Mouse (Mus musculus): ENCODE measurements around the gene Sox6. TPM values are rescaled to one million over a fixed set of nuclear protein-coding genes. Genes with fewer than 3 reads are reported as not detected.

Gene Sox6
- polyA plus RNA-seq, 1 experiment, result not detected

DNA sequence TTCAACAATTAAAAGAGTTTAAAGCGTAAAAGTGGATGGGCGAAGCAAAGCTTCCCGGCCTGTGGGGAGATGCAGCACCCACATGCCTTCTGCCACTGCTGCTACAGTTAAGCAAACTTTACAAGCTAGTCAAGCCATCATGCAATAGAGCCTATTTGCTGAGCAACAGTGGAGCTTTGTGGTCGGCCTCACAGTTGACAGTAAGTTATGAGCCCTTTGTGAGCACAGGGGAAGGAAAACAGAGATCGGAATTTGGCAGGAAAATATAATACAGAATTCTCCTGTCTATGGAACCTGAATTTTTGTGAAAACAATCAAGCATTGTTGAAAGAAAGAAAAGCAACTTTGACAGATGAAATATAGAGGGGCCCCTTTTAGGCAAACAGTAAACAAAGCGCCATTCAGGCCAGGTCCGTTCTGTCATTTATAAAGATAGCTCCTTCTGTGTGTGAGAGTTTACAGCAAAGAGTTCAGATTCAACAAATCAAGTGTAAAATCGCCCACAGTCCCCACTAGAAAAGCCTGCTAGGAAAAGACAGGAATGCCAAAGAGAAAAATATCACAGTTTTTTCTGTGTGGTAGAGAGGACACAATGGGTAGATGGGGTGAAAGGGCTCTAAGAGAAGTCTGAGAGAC, 213.9 kb downstream of the Sox6 start:
- TF ChIP-seq CTCF (IDR thresholded peaks at IDR 0.05; ENCODE audit: low read depth, low read length) (no peak), POLR2A (IDR thresholded peaks at IDR 0.05; ENCODE audit: borderline replicate concordance, low read depth, low read length) (no peak)
- Histone ChIP-seq H3K27ac (ENCODE audit: insufficient read depth, low read depth, low read length) (no peak overlapping the region), H3K4me3 (ENCODE audit: insufficient read depth, low read length) (no peak overlapping the region), H3K4me1 (ENCODE audit: control insufficient read depth, insufficient read depth, low read length) (no peaks in the 10 kb centered on the region)

DNA sequence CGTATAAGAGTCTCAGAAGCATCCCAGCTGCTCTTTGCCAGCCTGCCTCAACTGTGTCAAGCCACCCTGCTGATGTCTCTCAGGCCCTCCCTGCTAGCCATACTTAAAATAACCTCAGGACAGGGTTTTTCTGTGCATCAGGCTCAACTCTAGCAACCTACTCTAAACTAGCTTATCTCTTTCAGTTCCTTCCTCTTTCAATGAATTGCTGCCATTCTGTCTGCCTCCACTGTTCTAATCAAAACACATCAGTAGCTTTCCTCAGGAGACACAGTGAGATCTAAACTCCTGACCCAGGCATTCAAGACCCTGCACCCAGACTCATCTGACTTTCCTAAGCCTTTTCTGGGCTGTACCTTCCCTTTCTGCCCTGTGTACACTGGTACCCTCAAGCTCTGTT, 219.5 kb downstream of the Sox6 start:
- H3K4me1 ChIP-seq (ENCODE audit: control insufficient read depth, insufficient read depth, low read length), result no peaks in the 10 kb centered on the region
- H3K27ac ChIP-seq (ENCODE audit: insufficient read depth, low read depth, low read length), result no peak overlapping the region
- H3K4me3 ChIP-seq (ENCODE audit: insufficient read depth, low read length), result no peak overlapping the region
- TF ChIP-seq POLR2A (IDR thresholded peaks at IDR 0.05; ENCODE audit: borderline replicate concordance, low read depth, low read length), result no peak
- TF ChIP-seq CTCF (IDR thresholded peaks at IDR 0.05; ENCODE audit: low read depth, low read length), result no peak

DNA sequence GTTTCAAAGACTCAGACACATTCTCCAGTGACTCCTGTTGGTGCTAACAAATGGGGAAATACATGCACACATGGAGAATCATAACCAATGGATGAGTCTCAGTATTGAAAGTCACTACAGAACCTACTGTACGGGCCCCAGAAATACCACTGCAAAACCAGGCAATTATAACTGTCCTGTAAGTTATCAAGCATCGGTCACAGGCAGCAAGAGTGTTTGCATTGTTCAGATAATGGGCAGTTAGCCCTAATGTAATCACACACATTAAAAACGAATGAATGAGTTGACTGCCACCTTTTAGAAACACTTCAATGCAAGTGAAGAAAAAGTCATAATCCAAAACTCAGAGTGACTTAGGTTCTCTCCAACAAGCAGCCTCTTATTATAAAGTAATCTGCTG, 235.3 kb downstream of the Sox6 start:
- H3K27ac ChIP-seq (ENCODE audit: insufficient read depth, low read depth, low read length), result no peak overlapping the region
- no peaks in the 10 kb centered on the region for H3K4me1 ChIP-seq (ENCODE audit: control insufficient read depth, insufficient read depth, low read length)
- no peak overlapping the region for H3K4me3 ChIP-seq (ENCODE audit: insufficient read depth, low read length)
- TF ChIP-seq CTCF (IDR thresholded peaks at IDR 0.05; ENCODE audit: low read depth, low read length), result no peak
- TF ChIP-seq POLR2A (IDR thresholded peaks at IDR 0.05; ENCODE audit: borderline replicate concordance, low read depth, low read length), result no peak

DNA sequence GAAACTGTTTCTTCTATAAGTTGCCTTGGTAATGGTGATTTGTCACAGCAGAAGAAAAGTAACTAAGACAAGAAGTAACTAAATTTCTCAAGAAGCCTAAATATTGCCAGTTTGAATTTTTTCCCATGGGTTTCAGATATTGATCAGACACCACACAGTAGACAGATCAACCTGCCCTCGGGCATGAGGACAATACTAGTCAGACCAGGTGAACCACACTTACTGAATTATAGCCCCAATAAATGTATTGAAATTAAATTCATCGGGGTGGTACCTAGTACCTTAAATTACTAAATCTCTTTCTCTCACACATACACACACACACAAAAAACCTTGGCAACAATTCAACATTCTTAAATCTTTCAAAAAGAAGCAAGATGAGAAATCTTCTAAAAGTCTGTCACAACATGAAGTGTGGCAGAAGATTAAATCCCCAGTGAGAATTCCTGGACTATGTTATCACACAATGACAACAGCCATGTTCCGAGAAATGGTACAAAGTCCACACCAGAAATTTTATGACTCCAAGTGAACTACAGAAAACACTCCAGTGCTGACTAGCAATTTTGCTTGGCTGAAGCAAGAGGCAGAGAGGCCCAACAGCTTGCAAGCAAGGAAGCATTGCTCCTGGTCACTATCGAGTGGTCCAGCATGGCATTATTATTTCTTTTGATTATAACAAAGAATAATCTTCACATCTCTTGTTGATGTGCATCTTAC, 244.3 kb downstream of the Sox6 start:
- no peak overlapping the region for H3K4me3 ChIP-seq (ENCODE audit: insufficient read depth, low read length)
- H3K4me1 ChIP-seq (ENCODE audit: control insufficient read depth, insufficient read depth, low read length), result no peaks in the 10 kb centered on the region
- TF ChIP-seq CTCF (IDR thresholded peaks at IDR 0.05; ENCODE audit: low read depth, low read length) (no peak), POLR2A (IDR thresholded peaks at IDR 0.05; ENCODE audit: borderline replicate concordance, low read depth, low read length) (no peak)
- H3K27ac ChIP-seq (ENCODE audit: insufficient read depth, low read depth, low read length), result no peak overlapping the region

DNA sequence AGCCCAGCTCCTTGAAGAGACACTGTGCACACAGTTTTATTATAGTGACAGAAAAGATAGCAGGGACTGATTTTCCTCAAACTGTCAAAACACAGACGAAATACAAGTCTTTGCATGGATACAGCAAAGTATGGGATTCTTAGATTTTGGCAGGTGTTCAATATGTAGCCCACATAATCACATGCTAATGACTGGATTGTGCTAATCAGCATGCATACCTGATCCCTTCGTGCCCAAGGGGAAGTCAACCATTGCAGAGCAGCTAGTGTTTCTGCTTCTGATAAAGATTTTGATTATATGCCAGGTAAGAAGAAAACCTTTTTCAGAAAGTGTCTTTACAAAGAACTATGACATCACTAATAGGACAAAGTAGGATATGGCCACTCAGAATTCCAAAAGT, 245.8 kb downstream of the Sox6 start:
- Histone ChIP-seq H3K4me3 (ENCODE audit: insufficient read depth, low read length) (no peak overlapping the region), H3K4me1 (ENCODE audit: control insufficient read depth, insufficient read depth, low read length) (no peaks in the 10 kb centered on the region), H3K27ac (ENCODE audit: insufficient read depth, low read depth, low read length) (no peak overlapping the region)
- TF ChIP-seq CTCF (IDR thresholded peaks at IDR 0.05; ENCODE audit: low read depth, low read length), result no peak
- TF ChIP-seq POLR2A (IDR thresholded peaks at IDR 0.05; ENCODE audit: borderline replicate concordance, low read depth, low read length), result no peak

DNA sequence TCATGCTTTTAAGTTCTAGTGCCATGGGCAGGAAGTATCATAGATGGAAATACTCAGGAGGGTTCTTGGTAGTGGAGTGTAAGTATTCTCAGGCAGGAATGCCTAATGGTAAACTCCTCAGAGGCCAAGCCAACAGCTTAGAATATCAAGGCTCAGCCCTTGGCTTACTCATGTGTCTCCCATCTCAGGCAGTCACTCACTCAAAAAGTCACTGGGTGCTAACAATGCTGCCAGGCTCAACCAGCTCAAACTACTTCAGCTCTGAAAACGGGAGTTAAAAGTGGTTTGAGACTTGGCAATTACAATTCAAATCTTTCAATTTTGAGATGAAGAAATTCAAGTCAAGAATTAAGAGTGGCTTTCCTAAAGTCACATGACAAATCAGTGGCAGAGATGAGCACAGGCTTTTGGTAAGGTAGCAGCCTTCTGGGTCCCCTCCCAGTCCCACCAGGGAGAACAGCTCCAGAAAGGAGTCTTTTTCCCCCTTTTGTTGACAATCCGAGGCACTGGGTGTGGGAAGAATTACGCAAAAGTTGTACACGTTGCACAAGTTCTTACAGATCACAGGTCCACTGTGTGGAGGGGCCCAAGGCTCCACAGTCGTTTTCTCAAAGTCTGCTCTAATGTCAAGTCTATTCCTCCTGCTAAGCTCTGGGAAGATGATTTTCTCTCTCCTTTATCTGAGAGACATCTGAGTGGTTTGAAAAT, 249.3 kb downstream of the Sox6 start:
- H3K27ac ChIP-seq (ENCODE audit: insufficient read depth, low read depth, low read length), result no peak overlapping the region
- no peaks in the 10 kb centered on the region for H3K4me1 ChIP-seq (ENCODE audit: control insufficient read depth, insufficient read depth, low read length)
- TF ChIP-seq POLR2A (IDR thresholded peaks at IDR 0.05; ENCODE audit: borderline replicate concordance, low read depth, low read length) (no peak), CTCF (IDR thresholded peaks at IDR 0.05; ENCODE audit: low read depth, low read length) (no peak)
- no peak overlapping the region for H3K4me3 ChIP-seq (ENCODE audit: insufficient read depth, low read length)

DNA sequence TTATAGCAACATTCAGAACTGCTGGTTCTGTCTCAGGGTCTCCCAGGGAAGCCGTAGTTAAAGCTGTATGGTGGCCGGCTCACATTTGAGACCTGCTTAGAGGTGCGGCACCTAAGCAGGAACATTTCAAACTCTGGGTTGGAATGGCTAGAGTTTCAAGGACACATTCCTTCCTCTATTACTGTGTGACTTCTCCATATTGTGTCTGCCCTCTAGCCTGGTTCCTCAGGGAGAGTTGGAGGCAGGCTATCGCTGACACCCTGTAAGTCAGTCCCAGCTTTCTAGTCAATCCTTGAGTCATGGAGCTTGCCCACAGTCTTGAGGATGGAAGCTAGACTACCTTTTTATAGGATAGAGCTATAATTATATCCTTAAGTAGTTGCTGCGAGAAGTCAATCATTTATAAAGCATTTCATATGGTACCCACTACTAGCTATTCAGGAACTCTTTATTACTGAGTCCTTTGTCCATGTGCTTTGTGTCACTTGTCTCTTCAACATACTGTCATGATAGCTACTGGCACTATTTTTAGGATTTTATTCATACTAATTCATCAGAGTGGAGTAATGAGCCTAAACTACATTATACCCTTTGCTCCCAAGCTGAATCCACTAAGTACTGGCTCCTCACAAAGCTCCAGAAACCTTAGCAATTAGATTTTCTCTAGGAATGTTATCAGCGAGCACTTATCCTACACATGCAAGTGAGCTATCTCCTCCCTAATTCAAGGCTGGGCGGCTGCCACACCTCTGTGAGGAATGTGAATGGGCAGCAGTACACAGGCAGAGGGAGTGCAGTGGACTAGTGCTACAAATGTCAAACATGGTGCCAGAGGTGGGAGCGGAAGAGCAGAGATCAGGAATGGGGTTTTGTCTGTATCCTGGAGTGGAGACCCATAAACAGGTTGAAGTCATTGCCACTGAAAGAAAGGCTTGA, 254.3 kb downstream of the Sox6 start:
- Histone ChIP-seq H3K4me3 (ENCODE audit: insufficient read depth, low read length) (no peak overlapping the region), H3K4me1 (ENCODE audit: control insufficient read depth, insufficient read depth, low read length) (no peaks in the 10 kb centered on the region), H3K27ac (ENCODE audit: insufficient read depth, low read depth, low read length) (no peak overlapping the region)
- TF ChIP-seq POLR2A (IDR thresholded peaks at IDR 0.05; ENCODE audit: borderline replicate concordance, low read depth, low read length) (no peak), CTCF (IDR thresholded peaks at IDR 0.05; ENCODE audit: low read depth, low read length) (no peak)

DNA sequence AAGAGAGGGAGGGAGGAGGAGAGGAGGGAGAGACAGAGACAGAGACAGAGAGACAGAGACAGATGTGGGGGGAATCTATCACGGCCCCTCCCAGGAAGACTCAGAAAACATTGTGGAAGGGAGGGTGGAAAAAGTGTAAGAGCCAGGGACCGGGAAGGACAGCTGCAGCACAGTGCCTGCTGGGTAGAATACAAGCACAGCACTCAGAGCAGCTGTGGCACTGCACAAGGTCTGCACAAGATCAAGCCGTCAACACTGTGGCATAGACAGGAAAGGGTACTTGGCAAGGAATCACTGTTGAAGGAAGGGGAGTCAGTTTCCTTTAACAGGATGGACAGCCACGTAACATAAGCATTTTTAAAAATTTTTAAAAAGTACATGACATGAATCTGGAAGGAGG, 258.4 kb downstream of the Sox6 start:
- TF ChIP-seq POLR2A (IDR thresholded peaks at IDR 0.05; ENCODE audit: borderline replicate concordance, low read depth, low read length) (no peak), CTCF (IDR thresholded peaks at IDR 0.05; ENCODE audit: low read depth, low read length) (no peak)
- H3K4me1 ChIP-seq (ENCODE audit: control insufficient read depth, insufficient read depth, low read length), result no peaks in the 10 kb centered on the region
- no peak overlapping the region for H3K4me3 ChIP-seq (ENCODE audit: insufficient read depth, low read length)

DNA sequence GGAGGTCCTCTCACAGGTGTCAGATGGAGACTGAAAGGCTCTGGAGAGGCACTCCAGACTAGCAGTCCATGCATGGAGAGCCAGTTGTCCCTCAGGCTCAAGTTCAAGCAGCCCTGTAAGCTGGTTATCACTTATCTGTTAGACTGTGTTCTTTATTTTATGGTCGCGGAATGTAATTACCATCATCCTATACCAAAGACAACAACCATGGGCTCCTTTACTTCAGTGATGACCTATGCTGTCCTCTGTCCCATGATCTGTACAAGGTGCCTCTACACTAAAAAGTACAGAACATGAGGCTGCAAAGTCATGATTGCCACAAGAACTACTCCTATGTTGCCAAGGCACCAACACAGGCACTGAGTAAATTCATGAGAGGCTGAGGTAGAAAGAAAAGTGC, 259.1 kb downstream of the Sox6 start:
- TF ChIP-seq POLR2A (IDR thresholded peaks at IDR 0.05; ENCODE audit: borderline replicate concordance, low read depth, low read length) (no peak), CTCF (IDR thresholded peaks at IDR 0.05; ENCODE audit: low read depth, low read length) (no peak)
- no peak overlapping the region for H3K4me3 ChIP-seq (ENCODE audit: insufficient read depth, low read length)
- H3K4me1 ChIP-seq (ENCODE audit: control insufficient read depth, insufficient read depth, low read length), result no peaks in the 10 kb centered on the region
- H3K27ac ChIP-seq (ENCODE audit: insufficient read depth, low read depth, low read length), result no peak overlapping the region

More for the DNA sequence above, 258.4 kb downstream of the Sox6 start:
- no peak overlapping the region for H3K27ac ChIP-seq (ENCODE audit: insufficient read depth, low read depth, low read length)
